Mouse (Mus musculus): ENCODE measurements at regions not wholly inside any gene's neighbourhood (a gene's known extent, or its start where the extent isn't known, plus 50 kb on each side); places are given as distances from the start of the nearest gene placed in this dataset.
"Not testable (repeated sequence)": the region's sequence is repeated elsewhere in the genome, so short reads cannot be mapped to it uniquely, and the experiment has no call there.

GRCm38 (mm10) chr13:113485511-113485910 lies 132.9 kb downstream of the Snx18 start:
- no peak for DNase-seq (ENCODE audit: low spot score in 2 of 2)

GRCm38 (mm10) chr13:113484159-113484762 lies 134.1 kb downstream of the Snx18 start:
- no peak for DNase-seq (ENCODE audit: low spot score in 2 of 2)

GRCm38 (mm10) chr13:113482911-113483310 lies 135.5 kb downstream of the Snx18 start:
- DNase-seq (ENCODE audit: low spot score in 2 of 2): no peak

DNA sequence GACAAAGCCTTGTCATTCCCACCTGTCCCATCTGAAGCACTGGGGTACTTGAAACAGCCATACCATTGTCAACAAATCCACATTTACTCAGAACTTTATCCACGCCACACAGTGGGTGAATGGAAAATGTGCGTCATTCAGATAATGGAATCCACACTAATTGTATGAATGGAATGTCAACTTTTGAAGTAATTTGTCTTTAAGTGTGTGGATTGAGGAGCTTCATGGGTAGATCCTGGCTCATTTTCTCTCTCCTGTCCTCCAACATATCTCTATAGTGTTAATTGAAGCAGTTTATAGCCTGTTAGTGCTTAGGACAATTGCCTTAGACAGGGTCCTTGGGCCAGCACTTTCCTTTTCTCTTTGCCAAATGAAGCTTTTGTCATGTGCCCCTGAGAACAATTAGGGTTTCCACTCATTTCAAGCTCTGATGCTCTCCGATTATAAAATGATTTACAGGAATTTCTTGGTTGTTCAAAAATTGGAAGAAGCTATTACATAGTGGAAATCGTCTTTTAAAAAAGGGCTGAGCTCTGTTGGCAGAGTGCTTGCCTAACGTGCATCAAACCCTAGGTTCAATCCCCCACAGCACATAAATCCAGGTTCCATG lies 140.4 kb downstream of the Snx18 start:
- DNase-seq (ENCODE audit: low spot score in 2 of 2): no peak

GRCm38 (mm10) chr13:113470822-113471557 lies 147.4 kb downstream of the Snx18 start:
- no peak for DNase-seq (ENCODE audit: low spot score in 2 of 2)

- DNase-seq (ENCODE audit: low spot score in 2 of 2): no peak
Measured at GRCm38 (mm10) chr13:113464190-113465064, 153.9 kb downstream of the Snx18 start.

GRCm38 (mm10) chr13:113463420-113463819 lies 154.9 kb downstream of the Snx18 start:
- no peak for DNase-seq (ENCODE audit: low spot score in 2 of 2)

GRCm38 (mm10) chr13:113454490-113455295 lies 161.7 kb downstream of the BC067074 start:
- no peak for DNase-seq (ENCODE audit: low spot score in 2 of 2)

DNA sequence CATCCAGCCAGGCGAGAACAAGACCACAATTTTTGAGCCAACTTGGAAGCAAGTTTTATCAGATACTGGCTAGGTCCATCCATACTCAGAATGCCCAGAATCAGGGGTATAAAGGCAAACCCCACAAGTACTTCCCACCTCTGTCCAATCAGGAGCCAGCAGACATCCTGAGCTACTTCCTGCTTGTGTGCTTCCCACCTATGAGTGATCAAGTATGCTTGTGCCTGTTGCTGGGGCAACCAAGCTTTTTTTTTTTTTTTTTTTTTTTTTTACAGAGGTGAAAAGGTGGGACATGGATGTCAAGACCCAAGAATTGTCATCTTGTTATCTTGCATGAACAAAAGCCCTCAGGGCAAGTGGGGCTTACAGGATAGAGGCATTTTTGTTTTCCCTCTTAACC lies 155.4 kb downstream of the BC067074 start:
- DNase-seq (ENCODE audit: low spot score in 2 of 2): no peak

GRCm38 (mm10) chr13:113446226-113446625 lies 153.3 kb downstream of the BC067074 start:
- DNase-seq (ENCODE audit: low spot score in 2 of 2): no peak

GRCm38 (mm10) chr13:113444481-113444880 lies 151.5 kb downstream of the BC067074 start:
- DNase-seq (ENCODE audit: low spot score in 2 of 2): not testable (repeated sequence)

DNA sequence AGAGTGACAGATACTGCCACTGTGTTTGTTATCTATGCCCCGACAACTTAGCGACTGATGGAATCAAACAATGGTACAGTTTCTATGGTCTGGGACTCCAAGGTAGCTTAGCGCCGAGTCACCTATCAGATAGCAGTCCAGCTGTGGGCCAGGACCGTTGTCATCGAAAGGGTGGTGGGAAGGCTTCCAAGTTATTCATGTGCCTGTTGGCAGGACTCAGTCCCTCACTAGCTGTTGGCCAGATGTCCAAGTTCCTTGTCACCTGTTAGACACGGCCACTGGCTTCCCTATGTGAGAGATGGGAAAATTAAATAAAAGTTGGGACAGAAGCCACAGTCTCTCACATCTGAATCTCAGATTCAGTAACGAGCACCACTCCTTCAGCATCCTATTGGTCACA lies 150.1 kb downstream of the BC067074 start:
- DNase-seq (ENCODE audit: low spot score in 2 of 2): no peak

DNA sequence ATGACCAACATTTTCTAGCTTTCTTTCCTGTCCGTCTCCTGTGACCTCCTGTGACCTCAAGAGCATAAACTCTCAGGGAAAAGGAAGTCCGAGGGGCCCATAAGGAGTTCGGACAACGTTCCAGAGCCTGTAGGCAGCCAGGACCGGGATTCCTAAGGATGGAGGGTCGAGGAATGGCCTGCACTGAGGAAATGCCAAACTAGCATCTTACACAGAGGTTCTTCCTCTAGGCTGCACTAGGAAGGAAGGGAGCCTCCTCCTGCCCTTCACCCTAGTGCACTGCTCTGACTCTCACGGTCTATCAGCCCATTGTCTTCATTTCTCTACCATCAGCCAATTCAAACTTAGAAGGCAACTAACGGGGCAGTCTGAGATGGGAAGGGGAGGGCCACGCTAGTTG lies 149.2 kb downstream of the BC067074 start:
- DNase-seq (ENCODE audit: low spot score in 2 of 2): no peak

GRCm38 (mm10) chr13:113440137-113440536 lies 147.2 kb downstream of the BC067074 start:
- no peak for DNase-seq (ENCODE audit: low spot score in 2 of 2)

DNA sequence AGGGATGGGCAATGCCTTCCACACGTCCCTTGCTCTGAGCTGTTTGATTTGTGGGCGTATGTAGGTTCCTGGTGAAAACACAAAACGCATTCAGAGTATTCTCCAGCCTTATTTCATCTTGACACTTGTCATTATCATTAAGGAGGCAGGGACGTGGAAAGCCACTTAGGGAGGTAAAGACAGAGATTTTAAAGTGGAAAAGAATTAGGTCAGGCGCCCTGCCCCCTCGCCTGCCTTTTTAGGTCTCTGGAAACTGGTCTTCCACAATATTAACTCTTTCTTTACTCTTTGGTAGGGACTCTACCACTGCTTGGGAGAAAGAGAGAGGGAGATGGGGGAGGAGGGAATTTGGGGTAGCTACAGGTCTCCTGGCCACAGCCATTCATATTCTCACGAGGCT lies 146.6 kb downstream of the BC067074 start:
- DNase-seq (ENCODE audit: low spot score in 2 of 2): no peak

- DNase-seq (ENCODE audit: low spot score in 2 of 2): no peak
Measured at GRCm38 (mm10) chr13:113438872-113439271, 145.9 kb downstream of the BC067074 start.

GRCm38 (mm10) chr13:113436288-113436687 lies 143.3 kb downstream of the BC067074 start:
- DNase-seq (ENCODE audit: low spot score in 2 of 2): no peak

- DNase-seq (ENCODE audit: low spot score in 2 of 2): no peak
Measured at GRCm38 (mm10) chr13:113435117-113435516, 142.2 kb downstream of the BC067074 start.

DNA sequence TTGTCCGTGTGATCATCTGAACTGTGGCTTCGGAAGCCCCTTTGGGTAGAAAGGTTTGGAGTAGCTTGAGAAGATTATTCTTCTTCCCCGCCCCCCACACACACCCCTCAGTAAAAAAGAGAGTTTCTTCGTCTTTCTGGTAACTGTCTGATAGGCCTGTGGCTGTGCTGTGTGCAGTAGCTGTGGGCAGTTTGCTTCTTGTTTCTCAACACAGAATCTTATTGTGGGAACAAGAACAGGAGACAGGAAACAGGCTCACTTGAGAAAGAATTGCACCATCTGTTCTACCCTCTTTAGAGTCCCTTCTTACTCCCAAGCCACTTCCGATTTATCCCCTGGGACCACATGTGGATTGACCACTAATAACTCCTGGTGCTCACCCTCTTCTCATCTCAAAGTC lies 140.5 kb downstream of the BC067074 start:
- no peak for DNase-seq (ENCODE audit: low spot score in 2 of 2)

DNA sequence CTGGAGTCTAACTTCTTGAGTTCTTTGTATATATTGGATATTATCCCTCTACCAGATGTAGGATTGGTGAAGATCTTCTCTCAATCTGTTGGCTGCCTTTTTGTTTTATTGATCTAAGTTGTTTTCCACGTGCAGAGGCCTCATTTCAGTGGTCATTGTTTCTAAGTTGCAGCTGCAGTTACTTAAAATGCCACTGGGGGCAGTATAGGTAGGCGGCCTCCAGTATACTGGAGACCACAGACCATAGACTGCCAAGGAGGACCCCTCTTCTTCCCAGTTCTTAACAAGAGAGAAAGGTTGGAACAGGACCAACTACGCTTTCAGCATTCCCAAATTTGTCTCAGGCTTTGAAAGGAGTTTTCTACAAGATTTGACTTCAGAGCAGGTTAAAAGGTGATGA lies 136.7 kb downstream of the BC067074 start:
- DNase-seq (ENCODE audit: low spot score in 2 of 2): no peak
